Mouse (Mus musculus) E14TG2a.4 (cell line): ENCODE results near the gene Bax.

Experiments
- CTCF ChIP-seq: conservative IDR thresholded peaks from 2 replicates; pipeline ENCODE4 v1.5.1; 2014; ENCODE audit warnings: low read length
- NANOG ChIP-seq: IDR thresholded peaks from 2 replicates; pipeline ENCODE4 v1.6.1; 2014; ENCODE audit warnings: borderline replicate concordance, low read length, mixed read lengths
- POU5F1 ChIP-seq: IDR thresholded peaks from 2 replicates; pipeline ENCODE4 v1.6.1; 2014; ENCODE audit warnings: low read length, borderline replicate concordance

DNA sequence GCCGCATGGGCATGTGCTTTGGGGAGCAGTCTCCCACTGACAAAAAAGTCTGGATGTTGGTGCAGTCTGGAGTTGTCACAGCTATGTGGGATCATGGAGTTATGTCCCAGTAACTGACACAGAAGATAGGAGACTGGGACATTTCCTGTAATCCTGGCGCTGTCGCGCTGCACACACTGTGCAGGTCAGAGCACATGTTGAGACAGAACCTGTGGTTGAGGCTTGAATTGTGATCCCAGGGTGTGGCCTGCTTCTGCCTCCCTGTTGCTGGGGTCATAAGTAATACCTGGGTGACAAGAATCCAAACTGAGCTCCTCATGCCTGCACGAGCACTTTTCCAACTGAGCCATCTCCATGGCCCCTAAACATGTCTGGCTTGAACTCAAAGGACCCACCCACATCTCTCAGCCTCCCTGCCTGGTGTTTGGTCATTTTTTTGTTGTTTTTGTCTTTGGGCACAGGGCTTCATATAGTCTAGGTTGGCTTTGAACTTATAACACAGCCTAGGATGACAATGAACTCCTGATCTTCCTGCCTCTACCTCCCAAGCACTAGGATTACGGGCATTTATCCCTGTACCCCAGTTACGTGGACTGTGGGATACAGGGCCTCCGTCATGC lies 25.6 kb upstream of the Bax start:
- TF ChIP-seq CTCF (no peak), NANOG (no peak), POU5F1 (no peak)
